Mouse (Mus musculus) hindbrain, embryonic 15.5 days (tissue): ENCODE results near the gene Sema6d. TPM values are rescaled to one million over a fixed set of nuclear protein-coding genes. Genes with fewer than 3 reads are reported as not detected.

Experiments
- ATAC-seq: fragments of 200-750 bp; cut with Nextera tagmentation; 2 replicates; pipeline ENCODE4 v1.8.0; 2017; ENCODE audit warnings: low read depth, moderate number of reproducible peaks, moderate TSS enrichment; ENCODE audit not compliant: low FRiP score
- H3K27ac ChIP-seq: fragments of 300-500 bp; sonication (generic); replicated peaks from 2 replicates; pipeline ENCODE4 v1.5.1; 2015; ENCODE audit warnings: mild to moderate bottlenecking, inconsistent platforms
- H3K27me3 ChIP-seq: fragments of 300-500 bp; sonication (generic); 2 replicates; pipeline ENCODE4 v1.6.1; 2015; ENCODE audit warnings: control low read depth, inconsistent platforms
- H3K36me3 ChIP-seq: fragments of 300-500 bp; sonication (generic); 2 replicates; pipeline ENCODE4 v1.6.1; 2015; ENCODE audit warnings: control low read depth, inconsistent platforms
- H3K4me1 ChIP-seq: fragments of 300-500 bp; sonication (generic); replicated peaks from 2 replicates; pipeline ENCODE4 v1.6.1; 2015; ENCODE audit warnings: control low read depth, inconsistent platforms
- H3K4me2 ChIP-seq: fragments of 300-500 bp; sonication (generic); 2 replicates; pipeline ENCODE4 v1.6.1; 2015; ENCODE audit warnings: moderate library complexity, mild to moderate bottlenecking, inconsistent platforms
- H3K4me3 ChIP-seq: fragments of 300-500 bp; sonication (generic); 2 replicates; pipeline ENCODE4 v1.5.1; 2015; ENCODE audit warnings: mild to moderate bottlenecking, inconsistent platforms
- H3K9ac ChIP-seq: fragments of 300-500 bp; sonication (generic); 2 replicates; pipeline ENCODE4 v1.6.1; 2015; ENCODE audit warnings: inconsistent platforms
- H3K9me3 ChIP-seq: fragments of 300-500 bp; sonication (generic); 2 replicates; pipeline ENCODE4 v1.6.1; 2016; ENCODE audit warnings: control low read depth, inconsistent platforms
- WGBS: fragments of 180-500 bp; shearing (Covaris S2); methylation state at CpG from one replicate; pipeline ENCODE4 v1.1.7; 2015; 5-methylcytosine and 5-hydroxymethylcytosine counted together
- polyA plus RNA-seq: library from polyadenylated mRNA; unstranded; fragments of >200 nt; fragmentation: Nextera tagmentation; extraction: Ambion mirVana; gene quantifications from 2 replicates; pipeline ENCODE4 v1.2.1, GENCODE M21; 2015

Gene Sema6d
- polyA plus RNA-seq, 1 experiment from 2014 or later: 45.3 TPM

- Histone ChIP-seq H3K4me3 (no peak overlapping the region), H3K27me3 (no peaks in the 10 kb centered on the region), H3K27ac (peak overlapping the region; percentile 41; the same call in 1 of the 2 replicates), H3K9ac (no peak overlapping the region), H3K9me3 (no peaks in the 10 kb centered on the region), H3K4me2 (no peak overlapping the region), H3K36me3 (no peaks in the 10 kb centered on the region), H3K4me1 (0 out of 2 replicates have a peak, but pooled peaks cover 5% of the 10 kb centered on the region)
- WGBS: 74% methylated on average over 1 of the region's 1 CpGs
- ATAC-seq: no peak
Measured at GRCm38 (mm10) chr2:124554751-124555415, 465.1 kb downstream of the Sema6d start.

DNA sequence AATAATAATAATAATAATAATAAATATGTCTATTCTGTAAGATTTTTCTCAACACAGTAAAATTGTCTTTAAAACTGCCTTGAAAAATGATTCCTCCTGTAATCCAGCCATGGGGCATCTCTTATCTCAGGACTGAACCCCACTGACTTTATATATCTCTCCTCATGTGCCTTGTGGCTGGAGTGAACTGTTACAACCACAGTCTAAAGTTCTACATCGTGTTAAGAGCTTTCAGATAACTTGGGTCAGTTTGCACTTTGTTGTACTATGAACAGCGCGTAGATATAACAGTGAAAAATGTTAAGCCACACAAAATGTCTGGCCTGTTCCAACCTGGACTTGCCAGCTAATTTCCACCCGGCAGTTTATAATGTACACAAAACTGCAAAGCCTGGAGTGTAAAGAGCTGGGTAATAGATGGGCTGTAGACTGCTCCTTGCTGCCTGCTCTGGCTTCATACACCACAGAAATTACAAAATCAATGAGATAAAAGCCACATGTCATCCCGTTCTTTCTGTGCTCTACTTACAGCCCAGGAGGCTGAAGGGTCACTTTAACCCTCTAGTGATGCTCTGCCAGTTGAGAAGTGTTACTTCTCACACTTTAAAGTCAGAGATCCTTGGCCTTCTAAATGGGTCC, 467.2 kb downstream of the Sema6d start:
- Histone ChIP-seq H3K9me3 (no peaks in the 10 kb centered on the region), H3K9ac (no peak overlapping the region), H3K27ac (no peak overlapping the region), H3K4me1 (peaks cover 9% of the 10 kb centered on the region), H3K4me3 (no peak overlapping the region), H3K36me3 (no peaks in the 10 kb centered on the region), H3K27me3 (no peaks in the 10 kb centered on the region), H3K4me2 (no peak overlapping the region)
- no peak for ATAC-seq
- 85% methylated on average over 5 of the region's 5 CpGs for WGBS

DNA sequence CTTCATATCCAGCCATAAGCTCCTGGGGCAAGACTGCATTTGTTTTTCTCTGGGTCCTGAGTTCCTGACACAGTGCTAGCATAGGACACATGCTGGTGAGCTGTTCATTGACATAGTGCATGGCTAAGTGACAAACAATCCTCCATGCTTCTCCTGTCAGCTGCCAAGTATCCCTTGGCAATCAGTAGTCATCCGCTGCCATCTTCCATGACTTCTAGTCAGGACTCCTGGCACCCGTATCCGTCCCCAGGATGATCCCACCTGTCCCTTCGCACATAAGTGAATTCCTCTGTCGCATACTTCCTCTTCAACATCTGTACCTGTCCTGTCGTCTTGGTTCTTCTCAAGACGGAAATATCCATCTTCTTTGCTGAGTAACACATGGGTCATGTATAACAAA, 468.3 kb downstream of the Sema6d start:
- no peaks in the 10 kb centered on the region for H3K9me3 ChIP-seq
- 92% methylated on average over 7 of the region's 7 CpGs for WGBS
- H3K27me3 ChIP-seq: no peaks in the 10 kb centered on the region
- no peaks in the 10 kb centered on the region for H3K36me3 ChIP-seq
- peaks cover 14% of the 10 kb centered on the region for H3K4me1 ChIP-seq
- H3K27ac ChIP-seq: no peak overlapping the region
- H3K4me2 ChIP-seq: no peak overlapping the region
- H3K9ac ChIP-seq: no peak overlapping the region
- ATAC-seq: no peak
- H3K4me3 ChIP-seq: no peak overlapping the region

DNA sequence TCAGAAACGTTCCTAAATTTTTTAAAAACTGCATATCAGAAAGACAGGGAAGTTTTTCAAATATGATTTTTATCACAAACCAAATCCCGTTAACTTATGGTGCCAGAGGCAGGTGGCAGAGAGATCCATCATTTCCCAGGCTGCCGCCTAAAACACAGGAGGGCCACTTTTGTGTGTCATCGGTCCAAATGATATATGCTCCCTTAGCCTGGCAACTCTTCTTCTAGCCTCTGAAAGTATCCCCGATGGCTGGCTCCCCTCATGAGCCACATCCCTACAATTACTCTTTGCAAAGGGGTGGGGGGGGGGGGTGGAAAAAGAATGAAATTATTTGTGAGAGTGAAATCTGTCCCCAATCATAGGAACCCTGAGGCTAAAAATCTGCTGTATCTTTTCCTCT, 471.9 kb downstream of the Sema6d start:
- no peak for ATAC-seq

GRCm38 (mm10) chr2:124562091-124562490, 472.3 kb downstream of the Sema6d start:
- WGBS: 48% methylated on average over 2 of the region's 2 CpGs
- ATAC-seq: no peak

More for the DNA sequence above, 471.9 kb downstream of the Sema6d start:
- Histone ChIP-seq H3K27me3 (no peaks in the 10 kb centered on the region), H3K27ac (no peak overlapping the region), H3K4me3 (no peak overlapping the region), H3K4me2 (no peak overlapping the region), H3K9ac (no peak overlapping the region), H3K9me3 (no peaks in the 10 kb centered on the region), H3K36me3 (no peaks in the 10 kb centered on the region), H3K4me1 (peaks cover 14% of the 10 kb centered on the region)
- WGBS: 30% methylated on average over 5 of the region's 5 CpGs

GRCm38 (mm10) chr2:124563759-124564158, 474.0 kb downstream of the Sema6d start:
- no peak overlapping the region for H3K27ac ChIP-seq
- no peak overlapping the region for H3K4me2 ChIP-seq
- H3K9me3 ChIP-seq: no peaks in the 10 kb centered on the region
- 88% methylated on average over 5 of the region's 5 CpGs for WGBS
- no peaks in the 10 kb centered on the region for H3K27me3 ChIP-seq
- H3K4me1 ChIP-seq: peaks cover 14% of the 10 kb centered on the region
- no peak overlapping the region for H3K4me3 ChIP-seq
- no peaks in the 10 kb centered on the region for H3K36me3 ChIP-seq
- ATAC-seq: no peak
- no peak overlapping the region for H3K9ac ChIP-seq

More at GRCm38 (mm10) chr2:124562091-124562490, 472.3 kb downstream of the Sema6d start:
- H3K27ac ChIP-seq: 0 out of 2 replicates have a peak overlapping the region, but pooled peaks have one; percentile 4
- no peaks in the 10 kb centered on the region for H3K36me3 ChIP-seq
- H3K9ac ChIP-seq: no peak overlapping the region
- no peaks in the 10 kb centered on the region for H3K27me3 ChIP-seq
- no peak overlapping the region for H3K4me3 ChIP-seq
- H3K4me1 ChIP-seq: peaks cover 14% of the 10 kb centered on the region
- no peak overlapping the region for H3K4me2 ChIP-seq
- no peaks in the 10 kb centered on the region for H3K9me3 ChIP-seq

- H3K36me3 ChIP-seq: no peaks in the 10 kb centered on the region
- H3K4me1 ChIP-seq: no peaks in the 10 kb centered on the region
- no peak overlapping the region for H3K9ac ChIP-seq
- no peak overlapping the region for H3K4me2 ChIP-seq
- H3K27ac ChIP-seq: no peak overlapping the region
- ATAC-seq: no peak
- no peaks in the 10 kb centered on the region for H3K9me3 ChIP-seq
- no peak overlapping the region for H3K4me3 ChIP-seq
- 87% methylated on average over 4 of the region's 4 CpGs for WGBS
- H3K27me3 ChIP-seq: no peaks in the 10 kb centered on the region
Measured at GRCm38 (mm10) chr2:124573734-124574133, 484.0 kb downstream of the Sema6d start.

GRCm38 (mm10) chr2:124576053-124576452, 486.3 kb downstream of the Sema6d start:
- H3K9me3 ChIP-seq: no peaks in the 10 kb centered on the region
- H3K27me3 ChIP-seq: no peaks in the 10 kb centered on the region
- 95% methylated on average over 2 of the region's 2 CpGs for WGBS
- no peak overlapping the region for H3K9ac ChIP-seq
- H3K4me3 ChIP-seq: no peak overlapping the region
- H3K4me2 ChIP-seq: no peak overlapping the region
- H3K27ac ChIP-seq: no peak overlapping the region
- H3K36me3 ChIP-seq: no peaks in the 10 kb centered on the region
- H3K4me1 ChIP-seq: no peaks in the 10 kb centered on the region
- no peak for ATAC-seq

DNA sequence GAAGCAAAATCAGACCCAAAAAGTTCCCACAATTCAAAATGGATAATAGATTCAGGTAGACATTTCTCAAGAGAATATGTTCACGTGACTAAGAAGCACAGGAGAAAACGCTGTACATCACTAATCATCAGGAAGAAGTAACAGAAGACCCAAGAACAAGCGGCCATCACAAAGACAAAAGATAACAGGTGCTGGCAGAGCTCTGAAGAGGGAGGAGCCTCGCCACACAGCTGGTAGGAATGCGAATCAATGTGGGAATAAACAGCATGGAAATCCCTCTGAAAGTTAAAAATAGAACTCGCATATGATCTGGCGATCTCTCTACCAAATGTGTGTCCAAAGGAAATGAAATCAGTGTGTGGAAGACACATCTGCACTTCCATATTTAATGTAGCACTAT, 493.8 kb downstream of the Sema6d start:
- H3K9ac ChIP-seq: no peak overlapping the region
- no peak overlapping the region for H3K27ac ChIP-seq
- H3K9me3 ChIP-seq: no peaks in the 10 kb centered on the region
- no peak overlapping the region for H3K4me2 ChIP-seq
- no peaks in the 10 kb centered on the region for H3K4me1 ChIP-seq
- WGBS: 73% methylated on average over 7 of the region's 7 CpGs
- no peaks in the 10 kb centered on the region for H3K27me3 ChIP-seq
- H3K36me3 ChIP-seq: no peaks in the 10 kb centered on the region
- no peak overlapping the region for H3K4me3 ChIP-seq
- no peak for ATAC-seq

DNA sequence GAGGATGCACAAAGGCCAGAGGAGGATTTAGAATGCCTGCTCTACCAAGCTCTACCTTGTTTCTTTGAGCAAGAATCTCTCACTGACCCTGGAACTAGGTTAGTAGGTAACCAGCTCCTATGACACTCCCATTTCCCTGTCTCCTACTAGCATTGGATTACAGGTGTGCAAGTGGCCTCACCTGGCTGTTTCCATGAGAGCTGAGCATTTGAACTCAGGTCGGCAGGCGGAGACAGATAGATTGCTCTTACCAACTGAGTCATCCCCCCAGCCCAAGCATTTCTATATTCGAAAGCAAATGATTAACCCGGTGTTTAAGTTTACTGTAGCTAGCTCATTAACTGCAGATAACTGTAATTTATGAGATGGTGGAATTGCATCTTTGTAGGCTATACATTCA, 503.0 kb downstream of the Sema6d start:
- Histone ChIP-seq H3K27ac (no peak overlapping the region), H3K4me2 (no peak overlapping the region), H3K9me3 (no peaks in the 10 kb centered on the region), H3K4me1 (no peaks in the 10 kb centered on the region), H3K36me3 (no peaks in the 10 kb centered on the region), H3K9ac (no peak overlapping the region), H3K4me3 (no peak overlapping the region), H3K27me3 (no peaks in the 10 kb centered on the region)
- no peak for ATAC-seq
- WGBS: 90% methylated on average over 4 of the region's 4 CpGs

DNA sequence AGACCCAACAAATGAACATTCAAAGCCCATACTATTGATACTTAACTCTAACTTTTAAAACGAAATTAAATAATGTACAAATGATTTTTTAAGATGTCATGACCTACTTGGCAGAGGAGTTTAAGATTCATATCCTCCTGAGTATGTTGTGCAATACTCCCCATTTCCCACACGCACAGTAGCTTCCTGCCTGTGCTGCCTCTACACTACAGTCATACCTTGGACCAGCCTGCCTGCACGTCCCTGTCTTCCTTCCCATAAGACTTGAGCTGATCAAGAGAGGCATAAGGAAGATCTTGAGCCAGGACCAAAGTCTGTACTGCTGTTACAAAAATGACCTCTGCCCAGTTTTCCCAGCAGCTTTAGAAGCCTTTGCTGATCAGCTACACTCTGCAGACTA, 509.2 kb downstream of the Sema6d start:
- Histone ChIP-seq H3K9me3 (no peaks in the 10 kb centered on the region), H3K4me2 (no peak overlapping the region), H3K4me3 (no peak overlapping the region), H3K27me3 (no peaks in the 10 kb centered on the region), H3K9ac (no peak overlapping the region), H3K27ac (no peak overlapping the region), H3K4me1 (peaks cover 7% of the 10 kb centered on the region; the same call in 1 of the 2 replicates), H3K36me3 (no peaks in the 10 kb centered on the region)
- WGBS: 76% methylated on average over 3 of the region's 3 CpGs
- ATAC-seq: no peak

DNA sequence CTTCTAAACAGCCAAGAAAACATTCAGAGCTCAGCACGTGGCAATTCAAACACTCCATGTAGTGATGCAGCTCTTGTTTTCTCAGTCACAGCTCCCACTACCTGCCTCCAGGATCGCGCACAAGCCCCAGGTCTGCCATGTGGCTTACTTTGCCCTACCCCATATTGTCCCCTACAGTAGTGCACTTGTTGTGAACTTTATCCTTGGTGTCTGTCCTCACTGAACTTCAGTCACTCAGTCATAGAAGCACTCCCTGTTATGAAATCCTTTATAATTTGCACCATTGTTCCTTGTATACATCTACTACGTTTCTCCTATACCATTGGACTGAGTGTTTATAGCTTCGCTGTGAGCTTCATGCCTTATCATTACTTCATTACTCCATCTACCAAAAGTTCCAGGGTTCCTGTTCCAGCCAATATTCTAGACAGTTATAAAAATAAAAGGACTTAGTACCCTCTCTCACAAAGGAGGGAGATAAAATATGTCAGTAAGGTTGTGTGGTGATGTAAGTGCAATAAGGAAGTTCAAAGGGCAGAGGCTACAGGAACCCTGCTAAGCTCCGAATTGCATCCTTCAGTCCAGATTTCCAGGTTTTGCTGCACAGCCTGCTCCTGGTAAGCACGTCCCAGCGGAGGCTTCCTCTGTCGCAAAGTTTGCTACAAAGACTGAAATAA, 512.1 kb downstream of the Sema6d start:
- Histone ChIP-seq H3K27ac (no peak overlapping the region), H3K4me2 (no peak overlapping the region), H3K4me1 (peaks cover 7% of the 10 kb centered on the region), H3K36me3 (no peaks in the 10 kb centered on the region), H3K27me3 (no peaks in the 10 kb centered on the region), H3K4me3 (no peak overlapping the region), H3K9me3 (no peaks in the 10 kb centered on the region), H3K9ac (no peak overlapping the region)
- 81% methylated on average over 9 of the region's 9 CpGs for WGBS
- ATAC-seq: no peak
